Mouse (Mus musculus): ENCODE measurements around the gene Rps6kb1.

The Rps6kb1 gene

GRCm38 (mm10) chr11:86544639-86545299, at the start of gene Rps6kb1, which contains the start of gene Tubd1:
Gene Rps6kb1 (minus strand): TSS chr11:86544805.
Gene Tubd1 (plus strand): TSS chr11:86544991.
- DNase-seq (ENCODE audit: inconsistent age in 2 of 2, low spot score in 1 of 2): peak; percentile 99

DNA sequence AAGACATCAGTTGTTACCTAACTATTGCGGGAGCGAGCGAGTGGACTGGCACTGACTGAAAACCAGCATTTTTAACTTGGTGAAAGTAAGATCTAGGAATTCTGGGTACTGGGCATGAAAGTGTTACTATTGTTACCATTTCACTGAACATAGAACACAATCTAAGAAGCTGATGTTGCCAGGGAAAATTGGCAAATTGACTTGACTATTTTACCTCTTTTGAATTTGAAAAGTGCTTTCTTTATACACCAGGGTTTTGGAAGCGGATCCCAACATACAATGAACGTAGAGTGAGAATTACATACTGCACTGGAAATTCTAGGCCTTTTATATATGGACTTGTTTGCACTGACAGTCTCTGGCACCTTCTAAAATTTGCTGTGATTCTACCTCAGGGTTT, 48.8 kb upstream of the Rps6kb1 start:
- DNase-seq (ENCODE audit: inconsistent age in 2 of 2, low spot score in 1 of 2): no peak

DNA sequence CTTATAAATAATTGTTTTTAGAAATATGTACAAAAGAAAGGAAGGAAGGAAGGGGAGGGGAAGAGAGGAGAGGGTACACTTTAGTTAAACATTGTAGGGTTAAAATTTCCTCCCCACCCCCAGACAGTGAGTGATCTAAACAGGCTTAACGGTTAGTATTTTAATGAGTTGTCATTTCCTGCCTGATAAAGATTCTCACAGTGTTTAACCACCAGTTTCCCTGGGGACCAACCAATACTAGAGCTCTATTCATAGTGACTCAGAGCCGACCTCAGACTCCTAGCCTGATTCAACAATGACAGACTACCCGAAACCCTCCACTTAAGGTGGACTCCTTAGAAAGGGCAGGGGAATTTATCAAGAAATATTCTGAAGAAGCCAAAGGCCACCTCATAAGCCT, 48.4 kb upstream of the Rps6kb1 start:
- peak in 1 of 2 experiments; percentile 67 for DNase-seq (ENCODE audit: inconsistent age in 2 of 2, low spot score in 1 of 2)

DNA sequence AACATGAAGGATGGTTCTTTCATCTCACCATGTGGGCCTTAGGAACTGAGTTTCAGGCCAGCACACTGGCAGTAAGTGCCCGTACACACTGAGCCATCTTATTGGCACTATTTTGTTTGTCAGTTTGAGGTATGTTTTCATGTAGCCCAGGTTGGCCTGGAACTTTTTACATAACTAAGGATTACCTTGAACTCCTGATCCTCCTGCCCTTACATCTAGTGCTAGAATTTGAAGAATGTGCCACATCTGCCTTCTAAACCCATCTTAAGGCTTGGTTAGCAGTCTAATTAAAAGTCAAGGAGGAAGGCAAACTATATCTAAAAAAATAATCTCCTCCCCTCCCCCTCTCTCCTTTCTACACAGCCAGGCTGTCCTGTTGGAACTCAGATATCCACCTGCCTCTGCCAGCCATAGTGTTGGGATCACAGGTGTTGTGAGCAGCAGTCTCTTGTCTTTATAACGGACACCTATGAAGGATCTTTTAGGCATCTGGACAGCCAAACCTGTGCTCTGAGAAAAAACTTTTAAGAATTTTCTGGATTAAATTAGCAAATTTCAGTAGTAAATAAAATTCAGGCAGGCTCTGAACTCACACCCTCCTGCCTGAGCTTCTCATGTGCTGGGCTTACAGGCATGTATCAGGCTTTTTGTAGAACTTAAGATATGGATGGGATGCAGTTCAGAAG, 47.5 kb upstream of the Rps6kb1 start:
- no peak for DNase-seq (ENCODE audit: inconsistent age in 2 of 2, low spot score in 1 of 2)

GRCm38 (mm10) chr11:86591301-86591845, 46.8 kb upstream of the Rps6kb1 start:
- DNase-seq (ENCODE audit: inconsistent age in 2 of 2, low spot score in 1 of 2): no peak

- DNase-seq (ENCODE audit: inconsistent age in 2 of 2, low spot score in 1 of 2): no peak
Observed at GRCm38 (mm10) chr11:86590579-86590978, 46.0 kb upstream of the Rps6kb1 start.

GRCm38 (mm10) chr11:86590066-86590465, 45.5 kb upstream of the Rps6kb1 start:
- no peak for DNase-seq (ENCODE audit: inconsistent age in 2 of 2, low spot score in 1 of 2)

DNA sequence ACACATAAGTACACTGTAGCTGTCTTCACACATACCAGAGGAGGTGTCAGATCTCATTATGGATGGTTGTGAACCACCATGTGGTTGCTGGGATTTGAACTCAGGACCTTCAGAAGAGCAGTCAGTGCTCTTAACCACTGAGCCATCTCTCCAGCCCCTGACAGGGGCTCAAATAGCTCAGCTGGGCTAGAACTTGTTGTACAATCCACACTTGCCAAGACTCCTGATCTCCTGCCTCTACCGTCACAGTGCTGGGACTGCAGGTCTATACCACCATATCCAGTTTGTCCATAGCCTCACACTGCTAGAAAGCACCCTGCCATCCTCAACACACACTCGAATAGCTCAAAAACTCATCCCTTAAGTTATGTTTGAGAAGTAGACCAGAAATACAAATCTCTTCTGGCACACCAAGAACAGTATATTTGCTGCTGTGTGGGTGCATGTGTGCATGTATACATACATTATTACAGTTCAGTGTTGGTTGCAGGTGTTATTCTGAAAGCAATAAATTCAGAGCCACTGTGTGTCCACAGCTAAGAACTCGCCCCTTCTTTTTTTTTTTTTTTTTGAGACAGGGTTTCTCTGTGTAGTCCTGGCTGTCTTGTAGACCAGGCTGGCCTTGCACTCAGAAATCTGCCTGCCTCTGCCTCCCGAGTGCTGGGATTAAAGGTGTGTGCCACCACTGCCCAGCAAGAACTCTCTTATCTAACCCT, 44.1 kb upstream of the Rps6kb1 start:
- no peak for DNase-seq (ENCODE audit: inconsistent age in 2 of 2, low spot score in 1 of 2)

DNA sequence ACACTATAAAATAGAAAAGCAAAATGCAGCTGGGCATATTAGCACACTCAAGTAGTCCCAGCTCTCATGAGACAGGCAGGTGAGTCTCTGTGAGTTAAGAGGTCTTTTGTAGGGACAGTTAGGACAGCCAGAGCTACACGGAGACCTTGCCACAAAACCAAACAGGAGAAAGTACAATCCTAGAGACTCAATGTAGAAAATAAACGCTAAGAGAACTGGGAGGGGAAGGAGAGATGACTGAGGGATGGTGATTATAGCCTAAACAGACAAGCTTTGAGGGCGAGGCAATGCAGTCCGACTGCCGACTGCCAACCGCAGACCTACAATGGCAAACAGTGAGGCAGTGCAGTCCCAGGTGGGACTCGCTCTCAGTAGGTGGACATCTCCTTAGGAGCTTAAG, 43.2 kb upstream of the Rps6kb1 start:
- no peak for DNase-seq (ENCODE audit: inconsistent age in 2 of 2, low spot score in 1 of 2)

GRCm38 (mm10) chr11:86586868-86587792, 42.5 kb upstream of the Rps6kb1 start:
- DNase-seq (ENCODE audit: inconsistent age in 2 of 2, low spot score in 1 of 2): peak; percentile 77 to 93

- peak in 1 of 2 experiments; percentile 82 for DNase-seq (ENCODE audit: inconsistent age in 2 of 2, low spot score in 1 of 2)
Observed at GRCm38 (mm10) chr11:86586177-86586867, 41.7 kb upstream of the Rps6kb1 start.

DNA sequence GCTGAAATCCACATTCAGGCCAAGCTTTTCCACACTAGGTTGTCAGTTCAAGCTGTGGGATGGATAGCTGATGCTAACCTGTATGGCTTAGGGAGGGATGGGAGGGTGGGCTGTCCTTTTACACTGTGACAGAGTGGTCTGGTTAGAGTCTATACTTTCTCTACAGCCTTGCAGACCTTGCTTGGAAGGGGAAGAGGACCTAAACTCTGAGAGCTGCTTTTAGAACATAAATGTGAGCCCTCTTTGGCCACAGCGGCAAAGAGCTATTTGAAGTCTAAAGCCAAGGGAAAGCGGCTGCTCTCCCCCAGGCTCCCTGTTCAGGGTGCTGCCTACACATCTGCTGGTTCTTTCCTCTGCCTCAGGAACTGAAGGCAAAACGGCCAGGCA, 41.0 kb upstream of the Rps6kb1 start:
- DNase-seq (ENCODE audit: inconsistent age in 2 of 2, low spot score in 1 of 2): no peak

DNA sequence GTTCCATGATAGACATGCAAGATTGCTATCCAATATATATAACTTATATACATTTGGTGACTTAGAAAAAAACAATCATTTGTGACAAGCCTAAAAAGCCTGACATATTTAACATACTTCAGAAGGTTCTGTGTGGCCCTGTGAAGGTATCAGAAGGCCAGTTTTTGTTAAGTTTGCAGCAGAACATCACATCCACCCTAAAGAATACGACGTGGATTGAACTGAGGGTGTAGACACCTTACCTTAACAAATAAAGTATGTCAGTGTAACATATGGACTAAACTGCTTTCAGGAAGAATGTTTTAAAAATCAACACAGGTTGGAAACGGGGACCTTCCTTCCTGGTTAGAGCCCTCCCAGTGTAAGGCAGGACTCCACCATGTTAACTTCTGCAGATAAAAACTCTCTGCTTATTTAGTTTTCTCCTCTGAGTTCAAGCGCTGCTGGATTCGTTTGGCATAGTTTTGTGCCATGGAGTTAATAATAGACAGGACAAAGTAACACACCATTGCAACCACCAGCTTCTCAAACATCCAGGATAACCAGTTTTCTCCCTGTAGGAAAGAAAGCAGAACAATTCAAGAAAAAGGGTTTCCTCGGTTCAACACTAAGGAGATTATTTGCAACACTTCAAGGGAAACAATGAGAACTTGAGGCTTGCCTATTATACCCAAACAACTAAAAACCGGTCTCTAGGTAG, 40.4 kb upstream of the Rps6kb1 start:
- DNase-seq (ENCODE audit: inconsistent age in 2 of 2, low spot score in 1 of 2): peak in 1 of 2 experiments; percentile 65

GRCm38 (mm10) chr11:86583990-86584897, 39.6 kb upstream of the Rps6kb1 start:
- peak in 1 of 2 experiments; percentile 42 for DNase-seq (ENCODE audit: inconsistent age in 2 of 2, low spot score in 1 of 2)

- peak in 1 of 2 experiments; percentile 27 for DNase-seq (ENCODE audit: inconsistent age in 2 of 2, low spot score in 1 of 2)
Observed at GRCm38 (mm10) chr11:86583313-86583825, 38.8 kb upstream of the Rps6kb1 start.

GRCm38 (mm10) chr11:86582543-86583260, 38.1 kb upstream of the Rps6kb1 start:
- DNase-seq (ENCODE audit: inconsistent age in 2 of 2, low spot score in 1 of 2): peak in 1 of 2 experiments; percentile 58

DNA sequence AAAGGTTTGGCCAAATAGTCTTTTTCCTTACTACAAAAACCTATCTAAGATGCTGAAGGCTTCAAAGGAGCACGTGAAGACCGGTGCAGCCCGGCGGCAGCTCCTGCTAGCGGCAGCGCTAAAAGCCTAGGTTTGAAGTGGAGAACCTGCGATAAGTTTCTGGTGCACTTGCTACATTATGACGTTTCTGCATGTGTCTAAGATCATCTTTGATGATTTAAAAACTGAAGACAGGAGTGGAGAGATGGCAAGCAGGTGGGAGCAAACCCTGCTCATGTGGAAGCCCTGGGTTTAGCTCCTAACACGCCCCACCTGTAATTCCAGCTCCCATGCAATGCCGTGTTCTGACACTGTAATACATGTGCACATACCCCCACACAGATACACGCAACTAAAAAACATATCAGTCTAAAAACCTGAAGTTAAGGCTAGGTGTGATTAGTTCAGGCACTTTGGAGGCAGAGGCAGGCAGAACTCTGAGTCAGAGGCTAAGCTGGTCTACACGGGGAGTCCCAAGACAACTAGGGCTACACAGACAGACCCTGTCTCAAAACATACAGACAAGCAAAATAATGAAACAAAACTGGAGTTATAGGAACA, 37.4 kb upstream of the Rps6kb1 start:
- peak in 1 of 2 experiments; percentile 65 for DNase-seq (ENCODE audit: inconsistent age in 2 of 2, low spot score in 1 of 2)

All from adrenal gland, adult (tissue).